Mouse (Mus musculus): ENCODE measurements around the gene Cfap61. TPM values are rescaled to one million over a fixed set of nuclear protein-coding genes. Genes with fewer than 3 reads are reported as not detected.

Gene Cfap61
- polyA plus RNA-seq, 1 experiment from 2014 or later = 0.31 TPM

DNA sequence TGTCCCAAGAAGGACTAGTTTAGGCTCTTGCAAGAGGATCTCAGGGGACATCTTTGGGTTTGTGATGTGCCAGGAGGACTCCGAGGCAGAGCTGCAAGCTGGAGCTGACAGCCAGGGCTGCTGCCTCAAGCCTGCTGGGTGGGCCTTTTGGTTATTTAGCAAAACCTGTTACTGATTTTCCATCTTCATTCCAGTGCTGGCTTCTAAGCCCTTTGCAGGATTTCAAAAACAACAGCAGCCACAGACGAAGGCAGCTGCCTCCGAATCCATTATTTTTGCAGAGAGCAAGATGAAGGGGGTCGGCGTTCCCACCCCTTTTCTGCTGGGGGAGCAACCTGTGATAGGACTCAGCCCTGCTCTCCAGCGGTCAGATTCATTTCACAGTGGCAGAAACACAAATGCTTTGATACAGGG is 47.1 kb downstream of the Cfap61 start:
- no peaks in the 10 kb centered on the region for H3K36me3 ChIP-seq
- no peak for ATAC-seq (ENCODE audit: insufficient number of reproducible peaks, insufficient read depth, low FRiP score, low TSS enrichment, low read depth)
- H3K4me3 ChIP-seq = no peak overlapping the region
- no peaks in the 10 kb centered on the region for H3K27me3 ChIP-seq
- peaks cover 19% of the 10 kb centered on the region for H3K4me1 ChIP-seq
- H3K9me3 ChIP-seq = no peaks in the 10 kb centered on the region
- peak overlapping the region; percentile 18 for H3K4me2 ChIP-seq
- 7% methylated on average over 6 of the region's 6 CpGs for WGBS
- 0 out of 2 replicates have a peak overlapping the region, but pooled peaks have one; percentile 6 for H3K9ac ChIP-seq
- H3K27ac ChIP-seq = peak overlapping the region; percentile 55; the same call in 1 of the 2 replicates

DNA sequence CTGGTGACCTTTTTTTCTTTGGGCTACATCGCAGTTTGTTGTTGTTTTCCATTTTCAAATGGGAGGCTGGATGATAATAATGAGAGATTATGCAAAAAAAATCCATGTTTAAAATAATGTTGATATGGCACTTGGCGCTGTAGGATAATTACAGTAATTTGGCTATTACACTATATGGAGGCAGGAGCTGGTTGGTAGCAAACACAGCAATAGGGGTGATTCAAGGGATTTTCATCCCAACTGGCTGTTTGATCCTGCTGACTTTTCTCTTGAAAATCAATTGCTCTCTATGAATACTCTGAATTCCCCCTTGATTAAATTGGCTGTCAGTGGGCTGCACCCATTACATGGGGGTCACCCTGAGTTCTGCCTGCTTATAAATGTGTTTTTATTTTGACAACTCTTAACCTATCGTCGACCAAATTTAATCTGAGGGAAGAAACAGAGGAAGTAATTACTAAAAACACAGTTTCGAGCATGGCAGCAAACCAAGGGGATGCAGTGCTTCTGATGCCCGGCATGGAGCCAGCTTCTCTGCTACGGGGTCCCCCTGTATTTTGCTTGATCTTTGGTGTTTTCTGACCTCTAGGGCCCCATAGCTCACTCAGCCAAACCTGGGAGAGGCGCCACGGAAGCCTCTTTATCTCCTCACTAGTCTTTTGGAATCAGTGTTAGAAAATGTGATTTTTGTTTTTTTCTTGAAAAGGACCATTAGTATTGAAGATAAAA is 47.9 kb downstream of the Cfap61 start:
- Histone ChIP-seq H3K9ac (no peak overlapping the region), H3K9me3 (no peaks in the 10 kb centered on the region), H3K4me2 (no peak overlapping the region), H3K4me3 (no peak overlapping the region), H3K27me3 (no peaks in the 10 kb centered on the region), H3K27ac (no peak overlapping the region), H3K4me1 (peaks cover 19% of the 10 kb centered on the region), H3K36me3 (no peaks in the 10 kb centered on the region)
- WGBS = 59% methylated on average over 9 of the region's 9 CpGs
- ATAC-seq (ENCODE audit: insufficient number of reproducible peaks, insufficient read depth, low FRiP score, low TSS enrichment, low read depth) = no peak

DNA sequence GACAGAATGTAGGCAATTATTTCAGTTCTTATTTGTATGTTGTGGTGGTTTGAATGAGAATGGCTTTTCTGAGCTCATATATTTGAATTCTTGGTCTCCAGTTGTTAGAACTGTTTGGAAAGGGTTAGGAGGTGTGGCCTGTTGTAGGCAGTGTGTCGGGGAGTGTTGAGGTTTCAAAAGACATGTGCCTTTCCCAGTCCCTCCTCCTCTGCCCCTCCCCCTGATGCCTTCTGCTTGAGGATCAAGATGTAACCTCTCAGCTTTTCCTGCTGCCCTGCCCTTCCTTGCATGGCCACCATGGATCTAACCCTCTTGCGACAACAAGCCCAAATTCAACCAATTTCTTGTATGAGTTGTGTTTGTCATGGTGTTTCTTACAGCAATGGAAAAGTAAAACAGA is 53.2 kb downstream of the Cfap61 start:
- ATAC-seq (ENCODE audit: insufficient number of reproducible peaks, insufficient read depth, low FRiP score, low TSS enrichment, low read depth) = no peak
- Histone ChIP-seq H3K4me2 (no peak overlapping the region), H3K9ac (no peak overlapping the region), H3K27me3 (no peaks in the 10 kb centered on the region), H3K4me3 (no peak overlapping the region), H3K9me3 (no peaks in the 10 kb centered on the region), H3K4me1 (no peaks in the 10 kb centered on the region), H3K36me3 (no peaks in the 10 kb centered on the region), H3K27ac (no peak overlapping the region)
- 78% methylated on average over 2 of the region's 2 CpGs for WGBS

- Histone ChIP-seq H3K27me3 (no peaks in the 10 kb centered on the region), H3K9ac (no peak overlapping the region), H3K4me1 (no peaks in the 10 kb centered on the region), H3K36me3 (no peaks in the 10 kb centered on the region), H3K4me2 (no peak overlapping the region), H3K27ac (no peak overlapping the region), H3K9me3 (no peaks in the 10 kb centered on the region), H3K4me3 (no peak overlapping the region)
- 83% methylated on average over 2 of the region's 2 CpGs for WGBS
- ATAC-seq (ENCODE audit: insufficient number of reproducible peaks, insufficient read depth, low FRiP score, low TSS enrichment, low read depth) = no peak
These were observed 55.9 kb downstream of the Cfap61 start for GRCm38 (mm10) chr2:145990446-145990845.

DNA sequence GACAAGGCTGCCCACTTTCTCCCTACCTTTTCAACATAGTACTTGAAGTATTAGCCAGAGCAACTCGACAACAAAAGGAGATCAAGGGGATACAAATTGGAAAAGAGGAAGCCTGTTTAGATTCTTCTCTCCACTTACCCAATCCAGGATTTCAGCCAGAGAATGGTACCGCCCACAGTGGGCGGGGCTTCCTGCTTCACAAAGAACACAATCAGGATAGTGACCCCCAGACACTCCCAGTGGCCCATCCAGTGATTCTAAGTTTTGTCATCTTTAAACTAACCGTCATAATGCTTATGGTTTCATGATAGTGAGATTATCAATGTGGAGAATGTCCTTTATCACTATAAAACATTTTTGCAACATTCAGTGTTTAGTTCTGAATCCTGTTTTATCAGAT is 61.9 kb downstream of the Cfap61 start:
- ATAC-seq (ENCODE audit: insufficient number of reproducible peaks, insufficient read depth, low FRiP score, low TSS enrichment, low read depth) = no peak

DNA sequence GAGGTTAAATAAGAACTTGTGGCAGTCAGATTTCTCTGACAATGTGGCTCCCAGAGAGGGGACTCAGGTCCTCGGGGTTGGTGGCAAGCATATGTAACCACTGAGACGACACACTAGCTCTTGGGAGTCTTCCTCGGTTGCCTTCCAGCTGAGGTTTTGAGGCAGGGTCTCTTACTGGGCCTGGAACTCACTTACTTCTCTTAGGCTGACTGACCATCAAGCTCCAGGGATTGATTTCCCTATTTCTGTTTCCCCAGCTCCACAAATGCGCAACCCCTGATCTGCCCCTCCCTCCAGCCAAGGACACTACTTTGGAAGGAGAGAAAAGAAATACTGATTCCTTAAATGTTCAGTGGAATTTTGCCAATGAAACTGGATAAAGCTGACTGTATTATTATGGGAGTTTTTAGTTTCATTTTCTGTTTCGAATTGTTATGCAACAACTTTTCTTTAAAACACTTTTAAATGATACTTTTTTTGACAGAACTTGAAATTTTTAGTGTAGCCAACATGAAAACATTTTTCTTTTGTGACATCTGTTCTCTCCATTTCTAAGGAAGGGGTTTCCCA is 63.5 kb downstream of the Cfap61 start:
- Histone ChIP-seq H3K36me3 (no peaks in the 10 kb centered on the region), H3K4me1 (no peaks in the 10 kb centered on the region), H3K9me3 (no peaks in the 10 kb centered on the region), H3K4me2 (no peak overlapping the region), H3K4me3 (no peak overlapping the region), H3K27ac (no peak overlapping the region), H3K27me3 (no peaks in the 10 kb centered on the region), H3K9ac (no peak overlapping the region)
- ATAC-seq (ENCODE audit: insufficient number of reproducible peaks, insufficient read depth, low FRiP score, low TSS enrichment, low read depth) = no peak
- WGBS = 81% methylated on average over 5 of the region's 5 CpGs

More for the DNA sequence above, 61.9 kb downstream of the Cfap61 start:
- 47% methylated on average over 4 of the region's 4 CpGs for WGBS
- no peak overlapping the region for H3K4me2 ChIP-seq
- no peak overlapping the region for H3K4me3 ChIP-seq
- no peak overlapping the region for H3K9ac ChIP-seq
- no peaks in the 10 kb centered on the region for H3K9me3 ChIP-seq
- no peaks in the 10 kb centered on the region for H3K4me1 ChIP-seq
- no peaks in the 10 kb centered on the region for H3K27me3 ChIP-seq
- no peak overlapping the region for H3K27ac ChIP-seq
- no peaks in the 10 kb centered on the region for H3K36me3 ChIP-seq

DNA sequence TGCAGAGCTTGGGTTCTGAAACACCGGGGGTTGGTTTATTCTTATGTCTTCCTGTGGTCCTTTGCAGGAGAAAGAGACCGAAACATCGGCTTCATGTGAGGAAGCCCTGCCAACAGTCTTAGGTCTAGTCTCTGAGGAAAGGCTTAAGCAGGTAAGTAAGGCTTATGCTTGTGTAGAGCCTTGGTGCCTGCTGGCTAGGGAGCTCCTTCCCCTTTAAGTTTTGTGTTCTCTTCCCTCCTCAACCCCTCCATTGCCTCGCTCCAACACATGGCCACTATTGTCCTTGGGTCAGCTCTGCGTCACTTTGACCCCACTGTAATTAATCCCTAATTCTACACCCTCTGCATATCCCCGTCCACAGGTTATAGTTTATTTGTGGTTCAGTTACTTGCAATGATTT is 74.2 kb downstream of the Cfap61 start:
- Histone ChIP-seq H3K4me2 (no peak overlapping the region), H3K4me1 (no peaks in the 10 kb centered on the region), H3K36me3 (no peaks in the 10 kb centered on the region), H3K4me3 (no peak overlapping the region), H3K9me3 (no peaks in the 10 kb centered on the region), H3K27me3 (no peaks in the 10 kb centered on the region), H3K27ac (no peak overlapping the region), H3K9ac (no peak overlapping the region)
- no peak for ATAC-seq (ENCODE audit: insufficient number of reproducible peaks, insufficient read depth, low FRiP score, low TSS enrichment, low read depth)
- WGBS = 80% methylated on average over 6 of the region's 6 CpGs

DNA sequence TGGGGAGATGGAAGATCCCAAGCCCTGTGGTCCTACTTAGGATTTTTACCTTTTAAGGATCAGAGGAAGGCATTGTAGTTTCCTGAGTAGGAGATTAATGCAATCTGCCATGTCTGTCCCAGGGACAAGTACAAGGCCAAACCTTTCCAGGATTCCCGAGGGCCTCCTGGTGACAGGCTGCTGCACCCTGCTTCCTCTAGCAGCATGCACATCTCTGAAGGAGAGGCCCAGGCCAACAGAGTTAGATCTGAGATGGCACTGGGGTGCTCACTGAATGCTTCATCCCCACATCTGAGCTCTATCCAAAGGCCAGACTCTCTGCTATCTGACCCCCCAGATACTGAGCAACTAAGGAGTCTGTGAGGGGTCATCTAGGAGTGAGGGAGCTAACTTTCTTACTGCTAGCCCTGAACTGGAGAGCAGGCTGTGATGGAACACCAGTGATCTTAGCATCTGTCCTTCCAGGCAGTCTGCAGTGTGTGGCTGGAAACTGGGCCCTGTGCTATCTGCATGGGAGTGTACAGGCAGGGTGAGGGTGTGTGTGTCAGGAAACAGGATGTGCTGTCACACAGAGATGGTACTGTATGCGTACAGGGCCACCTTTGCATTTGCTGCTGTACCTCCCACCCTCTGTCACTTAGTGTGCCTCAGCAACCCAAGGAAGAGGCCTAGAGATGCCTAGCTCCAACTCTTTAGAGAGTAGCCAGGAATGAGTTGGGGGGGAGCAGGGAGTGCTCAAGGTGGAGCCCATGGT is 75.2 kb downstream of the Cfap61 start:
- Histone ChIP-seq H3K27me3 (no peaks in the 10 kb centered on the region), H3K4me1 (no peaks in the 10 kb centered on the region), H3K36me3 (no peaks in the 10 kb centered on the region), H3K4me2 (no peak overlapping the region), H3K9ac (no peak overlapping the region), H3K4me3 (no peak overlapping the region), H3K9me3 (no peaks in the 10 kb centered on the region), H3K27ac (no peak overlapping the region)
- ATAC-seq (ENCODE audit: insufficient number of reproducible peaks, insufficient read depth, low FRiP score, low TSS enrichment, low read depth) = no peak
- WGBS = 69% methylated on average over 2 of the region's 2 CpGs

DNA sequence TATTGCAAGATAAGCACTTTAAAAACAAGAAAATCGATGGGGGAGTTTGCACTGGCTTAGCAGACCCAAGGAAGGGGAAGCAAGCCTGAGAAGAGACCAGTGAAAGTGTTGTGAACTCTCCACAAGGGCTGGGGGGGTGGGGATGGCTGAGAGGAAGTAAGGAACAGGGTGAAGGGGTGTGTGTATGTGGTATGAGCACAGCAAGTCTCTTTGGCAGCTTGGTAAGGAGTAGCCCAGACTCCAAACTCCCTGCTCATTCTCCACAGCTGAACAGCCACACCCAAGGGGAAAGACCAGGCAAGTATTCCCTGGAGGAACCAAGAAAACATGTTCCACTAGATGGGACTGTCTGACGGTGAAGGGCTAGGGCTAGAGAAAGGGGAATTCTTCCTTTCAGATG is 76.2 kb downstream of the Cfap61 start:
- Histone ChIP-seq H3K4me2 (no peak overlapping the region), H3K4me1 (no peaks in the 10 kb centered on the region)
- WGBS = 27% methylated on average over 2 of the region's 2 CpGs

DNA sequence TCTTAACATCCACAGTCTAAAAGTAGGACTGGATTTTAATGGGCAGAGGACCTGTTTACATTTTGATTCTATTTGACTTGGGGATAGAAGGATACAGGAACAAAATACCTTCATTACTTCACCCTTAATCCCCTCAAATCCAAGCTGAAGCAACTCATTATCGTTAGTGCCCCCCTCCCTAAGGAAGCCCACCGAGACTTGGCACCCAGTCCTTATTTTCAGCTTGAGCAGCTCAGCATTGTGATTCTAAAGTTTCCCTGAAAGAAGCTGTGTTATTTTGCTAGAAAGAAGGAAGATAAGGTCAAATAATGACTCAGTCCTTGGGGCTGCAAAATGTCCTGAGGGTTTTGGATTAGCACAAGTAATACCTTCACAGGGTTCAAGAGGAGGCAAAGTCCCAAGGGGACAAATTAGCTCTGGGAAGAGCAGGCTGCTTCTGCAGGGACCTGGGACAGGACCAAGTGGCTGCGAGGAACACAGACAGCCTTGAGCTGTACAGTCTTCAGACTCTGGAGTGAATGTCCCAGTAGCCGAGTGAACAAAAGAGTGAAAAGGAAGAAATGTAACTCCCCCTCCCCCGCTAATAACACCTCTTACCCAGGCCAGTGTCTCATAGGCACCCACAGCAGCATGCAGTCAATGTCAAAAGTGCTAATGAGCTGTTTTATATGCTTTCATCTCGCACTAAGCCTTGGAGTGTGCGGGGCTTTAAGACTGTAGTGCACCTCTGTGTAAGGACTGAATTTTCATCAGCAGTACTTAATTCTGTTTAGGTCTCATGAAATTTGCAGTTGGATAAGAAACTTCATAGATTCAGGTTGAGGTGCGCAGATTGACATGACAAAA is 81.0 kb downstream of the Cfap61 start:
- 52% methylated on average over 8 of the region's 8 CpGs for WGBS
- Histone ChIP-seq H3K4me1 (no peaks in the 10 kb centered on the region), H3K36me3 (no peaks in the 10 kb centered on the region)

More for the DNA sequence above, 76.2 kb downstream of the Cfap61 start:
- ATAC-seq (ENCODE audit: insufficient number of reproducible peaks, insufficient read depth, low FRiP score, low TSS enrichment, low read depth) = no peak
- H3K4me3 ChIP-seq = no peak overlapping the region
- no peaks in the 10 kb centered on the region for H3K36me3 ChIP-seq
- H3K9ac ChIP-seq = no peak overlapping the region
- no peaks in the 10 kb centered on the region for H3K9me3 ChIP-seq
- H3K27me3 ChIP-seq = no peaks in the 10 kb centered on the region
- H3K27ac ChIP-seq = no peak overlapping the region

DNA sequence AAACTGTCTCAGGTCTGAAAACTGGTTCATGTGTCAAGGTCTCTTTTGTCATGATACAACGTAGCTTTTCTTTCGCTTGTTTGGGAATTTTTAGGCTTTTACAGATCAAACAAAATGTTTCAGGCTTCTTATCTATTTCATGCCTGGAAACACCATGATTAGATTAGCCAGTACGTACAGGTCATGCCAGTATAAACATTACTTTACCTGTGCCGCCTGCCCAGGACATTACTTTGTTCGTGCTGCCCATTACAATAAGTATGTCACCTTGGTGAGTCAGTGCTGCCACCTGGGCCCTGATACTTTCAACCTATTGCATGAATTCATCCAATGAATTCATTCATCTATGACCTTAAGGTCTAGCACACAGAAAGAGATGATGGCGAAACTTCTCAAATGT is 88.3 kb downstream of the Cfap61 start:
- Histone ChIP-seq H3K27ac (no peak overlapping the region), H3K4me3 (no peak overlapping the region), H3K4me1 (no peaks in the 10 kb centered on the region), H3K9me3 (no peaks in the 10 kb centered on the region), H3K36me3 (no peaks in the 10 kb centered on the region), H3K27me3 (no peaks in the 10 kb centered on the region), H3K9ac (no peak overlapping the region), H3K4me2 (no peak overlapping the region)
- 83% methylated on average over 6 of the region's 6 CpGs for WGBS
- no peak for ATAC-seq (ENCODE audit: insufficient number of reproducible peaks, insufficient read depth, low FRiP score, low TSS enrichment, low read depth)

More for the DNA sequence above, 81.0 kb downstream of the Cfap61 start:
- H3K27me3 ChIP-seq = no peaks in the 10 kb centered on the region
- no peak overlapping the region for H3K9ac ChIP-seq
- H3K4me2 ChIP-seq = no peak overlapping the region
- no peaks in the 10 kb centered on the region for H3K9me3 ChIP-seq
- H3K27ac ChIP-seq = no peak overlapping the region
- no peak for ATAC-seq (ENCODE audit: insufficient number of reproducible peaks, insufficient read depth, low FRiP score, low TSS enrichment, low read depth)
- no peak overlapping the region for H3K4me3 ChIP-seq

Measured in embryonic facial prominence, embryonic 13.5 days (tissue).